Comparison of ENCODE assay signal across 9 mouse cellular contexts in the genomic region with DNA sequence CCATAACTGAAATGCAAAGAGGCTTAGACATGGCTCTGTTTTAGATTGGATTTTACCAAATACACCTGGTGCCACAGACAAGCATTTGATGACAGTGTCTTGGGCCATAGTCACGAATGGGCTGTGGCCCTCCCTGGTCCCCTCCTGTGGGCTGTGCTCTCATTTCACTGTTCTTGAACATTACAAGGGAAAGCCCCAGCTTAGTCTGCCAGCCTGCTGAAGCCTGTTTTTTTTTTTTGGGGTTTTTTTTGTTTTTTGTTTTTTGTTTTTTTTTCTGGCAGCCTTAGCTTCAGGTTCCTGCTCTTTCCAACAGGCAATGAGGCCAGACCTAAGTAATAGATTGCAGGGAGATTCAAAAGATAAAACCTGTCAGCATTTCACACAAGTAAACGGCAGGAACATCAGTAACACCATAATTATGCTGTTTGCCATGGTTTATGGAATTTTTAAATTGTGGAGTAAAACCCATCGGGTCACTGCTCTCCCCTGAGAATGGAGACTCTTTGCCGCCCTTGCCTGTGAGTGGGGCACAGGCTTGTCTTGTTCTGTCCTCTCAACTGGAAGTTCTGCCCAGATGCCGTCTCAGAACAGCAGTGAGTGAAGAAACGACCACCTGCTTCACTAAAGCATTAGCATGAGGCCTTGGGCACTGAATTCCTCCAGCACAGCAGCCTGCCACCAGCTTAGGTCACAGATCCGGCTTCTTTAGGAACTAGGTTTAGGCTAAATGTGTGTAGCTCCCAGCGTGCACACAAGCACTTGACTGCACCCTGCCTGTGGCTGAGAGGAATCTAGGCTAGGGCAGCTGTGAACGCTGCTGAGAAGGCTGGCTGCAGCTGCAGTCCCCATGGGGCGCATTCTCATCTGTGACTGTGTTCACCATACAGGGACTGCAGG.
DNase-seq lines count a peak whose midpoint lies in the region; ATAC-seq and TF ChIP-seq lines count a peak whose summit lies in the region.
"Had no signal": no experiment of that assay in that cellular context is flagged by ENCODE, and none has a peak within 500 bp of the region (broad histone marks: within the 10 kb centered on the region; RNA-seq: fewer than 3 reads in every experiment).

No protein-coding gene starts in this region.

- no peaks in the 10 kb centered on the region for H3K36me3 ChIP-seq in kidney, embryonic 16.5 days (ENCODE audit: insufficient read depth, low read length)
- no peaks in the 10 kb centered on the region for H3K36me3 ChIP-seq in forebrain, embryonic 11.5 days (ENCODE audit: control insufficient read depth, insufficient read depth, low read length)
- H3K36me3 ChIP-seq in limb, embryonic 14.5 days (ENCODE audit: control insufficient read depth, insufficient read depth, low read length) = no peaks in the 10 kb centered on the region

- H3K27me3 ChIP-seq in kidney, embryonic 16.5 days (ENCODE audit: insufficient read depth, low read length) = no peaks in the 10 kb centered on the region
- no peaks in the 10 kb centered on the region for H3K27me3 ChIP-seq in forebrain, embryonic 11.5 days (ENCODE audit: control insufficient read depth, insufficient read depth, low read length)
- H3K27me3 ChIP-seq in limb, embryonic 14.5 days (ENCODE audit: control insufficient read depth, insufficient read depth, low read length) = no peaks in the 10 kb centered on the region

- no peak overlapping the region for H3K27ac ChIP-seq in kidney, embryonic 16.5 days (ENCODE audit: low read length)
- H3K27ac ChIP-seq in forebrain, embryonic 11.5 days (ENCODE audit: low read depth, low read length) = no peak overlapping the region
- no peak overlapping the region for H3K27ac ChIP-seq in limb, embryonic 14.5 days (replicated peaks; ENCODE audit: low read depth, low read length)
- H3K27ac ChIP-seq: liver, embryonic 14.5 days had no signal

- H3K4me1 ChIP-seq in kidney, embryonic 16.5 days (ENCODE audit: insufficient read depth, low read length) = peaks cover 18% of the 10 kb centered on the region
- peaks cover 15% of the 10 kb centered on the region for H3K4me1 ChIP-seq in forebrain, embryonic 11.5 days (replicated peaks; ENCODE audit: control insufficient read depth, insufficient read depth, low read length)
- H3K4me1 ChIP-seq in limb, embryonic 14.5 days (ENCODE audit: control insufficient read depth, insufficient read depth, low read length) = peaks cover 8% of the 10 kb centered on the region; the same call in 1 of the 2 replicates

- 40% methylated on average over 10 of the region's 10 CpGs for WGBS in kidney, embryonic 16.5 days
- WGBS in forebrain, embryonic 11.5 days = 35% methylated on average over 10 of the region's 10 CpGs
- 15% methylated on average over 10 of the region's 10 CpGs for WGBS in limb, embryonic 14.5 days

- DNase-seq in kidney, adult 9 months = no peak
- DNase-seq in forebrain, embryonic 11.5 days (ENCODE audit: low spot score) = peak; percentile 58
- peak; percentile 29 for DNase-seq in limb, embryonic 14.5 days (ENCODE audit: low spot score)
- peak; percentile 67 to 75 for DNase-seq in thymus, postnatal 10 days (ENCODE audit: low spot score in 2 of 2)
- no peak for DNase-seq in spleen, adult 18-20 months
- no peak for DNase-seq in left cerebral cortex, postnatal 4 days
- DNase-seq in cerebellum, adult 18-20 months = no peak

- no peak overlapping the region for H3K4me2 ChIP-seq in kidney, embryonic 16.5 days (replicated peaks; ENCODE audit: low read depth, low read length)
- H3K4me2 ChIP-seq in forebrain, embryonic 11.5 days (ENCODE audit: low read depth, low read length, severe bottlenecking) = no peak overlapping the region
- H3K4me2 ChIP-seq in limb, embryonic 14.5 days (replicated peaks; ENCODE audit: low read depth, low read length, severe bottlenecking) = no peak overlapping the region

- no peak overlapping the region for H3K9ac ChIP-seq in kidney, embryonic 16.5 days (replicated peaks; ENCODE audit: low read length)
- no peak overlapping the region for H3K9ac ChIP-seq in forebrain, embryonic 11.5 days (ENCODE audit: low read length)
- H3K9ac ChIP-seq in limb, embryonic 14.5 days (ENCODE audit: low read depth, low read length, severe bottlenecking) = no peak overlapping the region
- H3K9ac ChIP-seq: liver, embryonic 14.5 days had no signal

- no peak overlapping the region for H3K4me3 ChIP-seq in kidney, embryonic 16.5 days (ENCODE audit: low read length)
- no peak overlapping the region for H3K4me3 ChIP-seq in forebrain, embryonic 11.5 days (ENCODE audit: low read depth, low read length)
- H3K4me3 ChIP-seq in limb, embryonic 14.5 days (replicated peaks; ENCODE audit: low read length) = no peak overlapping the region

- peak; percentile 67 for ATAC-seq in kidney, embryonic 16.5 days (ENCODE audit: low FRiP score, low TSS enrichment)
- peak; percentile 58; the same call in 1 of the 2 replicates for ATAC-seq in forebrain, embryonic 11.5 days (replicated peaks; ENCODE audit: low FRiP score)
- ATAC-seq in limb, embryonic 14.5 days (ENCODE audit: low FRiP score, low read depth) = peak; percentile 57; the same call in 1 of the 2 replicates

- intact Hi-C loops in left cerebral cortex, postnatal 4 days (cut with DNase I) = loop anchor here (5.0 kb wide), 1 partner anchor 104 kb away; the partner anchor contains the start of gene Nsg2

- TF ChIP-seq POLR2A in limb, embryonic 14.5 days (IDR thresholded peaks at IDR 0.05; ENCODE audit: borderline replicate concordance, extremely low read depth, insufficient read depth, insufficient read length) = no peak

- H3K9me3 ChIP-seq in kidney, embryonic 16.5 days (ENCODE audit: low read length) = no peaks in the 10 kb centered on the region
- no peaks in the 10 kb centered on the region for H3K9me3 ChIP-seq in forebrain, embryonic 11.5 days (ENCODE audit: control insufficient read depth, low read length)
- H3K9me3 ChIP-seq in limb, embryonic 14.5 days (ENCODE audit: control insufficient read depth, low read length) = no peaks in the 10 kb centered on the region

Comparison
In these comparisons a context has a peak if more than half of its experiments do, and no peak if none do; other contexts are left out.
1. DNase-seq: peak in forebrain, embryonic 11.5 days (single experiment), limb, embryonic 14.5 days (single experiment) and thymus, postnatal 10 days (2 of 2); none in kidney, adult 9 months (single experiment), spleen, adult 18-20 months (0 of 2), left cerebral cortex, postnatal 4 days (single experiment) and cerebellum, adult 18-20 months (0 of 2).
2. Peak in every context shown above with its lines, with median percentiles within 50 percentile points of each other: ATAC-seq.